Mouse (Mus musculus): ENCODE results near the gene Fhad1. TPM values are rescaled to one million over a fixed set of nuclear protein-coding genes. Genes with fewer than 3 reads are reported as not detected.
"Not testable (repeated sequence)": the region's sequence is repeated elsewhere in the genome, so short reads cannot be mapped to it uniquely, and the experiment has no call there.

Gene Fhad1
- total RNA-seq (2021), result 0.91 TPM in 1 of 2 replicates, not detected in the other
- long read RNA-seq, partial matches to known transcripts, result 0 of 1 reads
- long read RNA-seq, other reads (novel, unspliced or antisense), result 1 of 1 reads

GRCm38 (mm10) chr4:142014659-142015608 lies at the start of gene Fhad1:
Gene Fhad1 (minus strand): TSS chr4:142015082.
- DNase-seq, result peak; percentile 74

GRCm38 (mm10) chr4:142063057-142063534 lies 48.2 kb upstream of the Fhad1 start:
- DNase-seq, result no peak

DNA sequence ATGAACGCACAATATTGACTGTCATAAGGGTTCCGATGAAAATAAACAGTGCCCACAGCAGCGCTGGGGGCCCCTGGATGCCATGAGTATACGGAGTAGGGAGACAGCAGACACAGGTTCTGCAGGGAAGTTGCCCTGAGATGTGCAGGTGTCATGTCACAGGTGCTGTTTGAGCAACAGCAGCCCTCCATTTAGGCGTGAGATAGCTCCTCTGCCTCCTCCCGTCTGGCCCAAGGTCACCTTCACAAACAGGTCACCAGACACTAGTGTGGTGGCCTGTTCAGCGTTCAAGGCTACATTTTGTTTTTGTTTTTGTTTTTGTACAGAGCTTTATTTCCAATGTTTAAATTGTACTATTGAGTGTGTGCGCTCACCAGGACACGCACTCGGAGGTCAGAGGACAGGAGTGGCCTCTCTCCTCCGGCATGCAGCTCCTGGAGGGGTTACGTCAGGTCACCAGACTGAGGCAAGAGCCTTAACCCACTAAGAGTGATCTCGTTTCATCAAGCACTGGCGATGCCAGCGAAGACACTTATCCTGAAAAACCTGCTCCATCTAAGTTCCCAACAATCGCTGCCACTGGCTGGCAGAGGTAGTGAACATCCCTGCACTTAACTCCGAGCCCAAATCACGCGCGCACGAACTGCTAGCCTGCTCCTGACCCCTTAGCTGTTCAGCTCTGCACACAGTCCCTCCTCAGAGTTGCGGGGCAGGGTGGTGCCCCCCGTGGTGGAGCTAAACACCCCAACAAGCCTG lies 46.8 kb upstream of the Fhad1 start:
- no peak for DNase-seq

- peak; percentile 25 for DNase-seq
Measured at GRCm38 (mm10) chr4:142060455-142061378, 45.8 kb upstream of the Fhad1 start.

- DNase-seq, result no peak
Measured at GRCm38 (mm10) chr4:142059841-142060193, 44.9 kb upstream of the Fhad1 start.

GRCm38 (mm10) chr4:142059113-142059840 lies 44.4 kb upstream of the Fhad1 start:
- no peak for DNase-seq

GRCm38 (mm10) chr4:142057529-142058216 lies 42.8 kb upstream of the Fhad1 start:
- no peak for DNase-seq

GRCm38 (mm10) chr4:142055600-142055999 lies 40.7 kb upstream of the Fhad1 start:
- DNase-seq, result no peak

DNA sequence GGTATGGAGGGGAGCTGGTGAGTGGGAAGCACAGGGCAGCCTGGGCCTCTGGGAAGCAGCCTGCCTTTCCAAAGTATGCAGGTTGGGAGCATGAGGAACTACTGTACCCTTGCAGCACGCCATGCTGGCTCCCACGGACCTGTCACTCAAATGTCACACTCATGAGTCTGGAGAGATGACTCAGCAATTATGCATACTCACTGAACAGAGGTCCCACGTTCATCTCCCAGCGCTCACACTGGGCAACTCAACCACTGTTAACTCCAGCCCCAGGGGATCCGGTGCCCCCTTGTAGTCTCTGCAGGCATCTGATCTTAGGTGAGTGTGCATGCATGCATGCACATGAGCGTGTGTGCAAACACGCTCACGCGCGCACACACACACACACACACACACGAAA lies 39.7 kb upstream of the Fhad1 start:
- no peak for DNase-seq

- DNase-seq, result no peak
Measured at GRCm38 (mm10) chr4:142053661-142054448, 39.0 kb upstream of the Fhad1 start.

DNA sequence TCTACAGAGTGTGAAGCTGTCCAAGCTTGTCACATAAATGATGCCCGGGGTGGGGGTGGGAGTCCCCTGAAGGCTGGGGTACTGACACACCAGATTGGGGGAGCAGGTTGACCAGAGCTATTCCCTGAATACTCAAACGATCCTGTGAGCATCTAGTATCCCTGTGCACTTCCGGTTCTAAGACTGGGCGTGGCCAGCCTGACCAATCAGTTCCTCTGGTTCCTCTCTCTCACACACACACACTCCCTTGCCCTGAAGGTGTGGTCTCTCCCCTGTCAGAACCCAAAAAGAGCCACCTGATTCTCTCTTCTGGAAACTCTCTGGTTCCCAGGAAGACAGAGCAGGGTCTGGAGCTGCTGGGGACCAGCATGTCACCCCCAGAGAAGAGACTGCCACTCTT lies 38.4 kb upstream of the Fhad1 start:
- DNase-seq, result no peak

DNA sequence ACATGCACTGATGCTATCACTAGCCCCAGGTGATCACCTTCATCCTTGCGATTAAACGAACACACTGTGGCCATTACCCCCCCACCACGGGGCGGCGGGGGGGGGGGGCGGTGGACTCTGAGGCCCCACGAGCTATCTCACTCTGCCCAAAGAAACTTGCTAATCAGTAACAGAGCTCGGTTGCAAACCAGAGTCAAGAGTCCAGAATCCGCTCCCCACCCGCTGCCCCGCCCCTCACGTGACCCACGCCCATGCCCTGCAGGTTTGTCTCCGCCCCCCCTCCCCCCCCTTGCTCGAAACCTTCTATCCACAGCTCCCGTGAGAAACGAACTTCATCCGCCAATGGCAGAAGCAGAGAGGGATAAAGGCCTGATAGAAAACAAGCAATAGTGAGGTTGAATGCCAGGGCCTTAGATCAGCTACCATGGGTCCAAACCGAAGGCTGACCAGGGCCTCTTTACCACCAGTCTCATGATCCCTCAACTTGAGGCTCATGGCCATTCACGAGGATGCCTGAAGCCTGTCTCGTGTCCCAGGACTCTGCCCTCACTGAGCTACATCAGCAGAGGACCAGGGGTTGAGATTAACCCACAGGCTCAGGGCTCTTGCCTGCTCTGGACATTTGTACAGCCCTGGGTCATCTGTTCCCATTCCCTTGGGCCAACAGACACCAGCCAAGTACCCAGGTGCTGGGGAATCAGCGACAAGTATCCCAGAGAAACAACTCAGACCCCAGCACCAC lies 37.7 kb upstream of the Fhad1 start:
- DNase-seq, result no peak

DNA sequence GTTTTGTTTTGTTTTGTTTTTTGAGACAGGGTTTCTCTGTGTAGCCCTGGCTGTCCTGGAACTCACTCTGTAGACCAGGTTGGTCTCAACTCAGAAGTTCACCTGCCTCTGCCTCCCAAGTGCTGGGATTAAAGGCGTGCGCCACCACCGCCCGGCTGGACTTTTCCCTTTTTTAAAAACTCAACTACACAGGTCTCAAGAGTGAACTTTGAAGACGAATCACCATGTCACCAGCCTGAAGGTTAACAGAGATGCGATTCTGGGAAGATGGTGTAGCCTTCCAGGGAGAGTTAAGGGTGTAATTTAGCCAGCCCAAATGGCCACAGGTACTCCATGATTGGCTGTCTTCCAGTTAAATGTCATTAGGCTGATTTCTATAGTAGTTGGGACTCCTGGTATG lies 37.0 kb upstream of the Fhad1 start:
- not testable (repeated sequence) for DNase-seq

DNA sequence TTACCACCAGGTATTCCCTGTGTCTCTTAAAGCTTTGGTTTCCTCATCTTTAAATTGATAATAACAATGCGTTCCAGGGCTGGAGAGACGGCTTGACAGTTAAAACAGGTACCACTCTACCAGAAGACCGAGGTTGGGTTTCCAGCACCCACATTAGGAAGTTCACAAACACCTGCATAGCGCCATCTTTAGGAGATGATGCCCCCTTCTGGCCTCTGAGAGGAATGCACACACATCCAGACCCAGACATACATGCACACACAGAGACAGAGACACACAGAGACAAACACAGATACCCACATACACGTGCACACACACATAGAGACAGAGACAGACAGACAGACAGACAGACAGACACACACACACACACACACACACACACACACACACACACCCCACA lies 35.1 kb upstream of the Fhad1 start:
- no peak for DNase-seq

DNA sequence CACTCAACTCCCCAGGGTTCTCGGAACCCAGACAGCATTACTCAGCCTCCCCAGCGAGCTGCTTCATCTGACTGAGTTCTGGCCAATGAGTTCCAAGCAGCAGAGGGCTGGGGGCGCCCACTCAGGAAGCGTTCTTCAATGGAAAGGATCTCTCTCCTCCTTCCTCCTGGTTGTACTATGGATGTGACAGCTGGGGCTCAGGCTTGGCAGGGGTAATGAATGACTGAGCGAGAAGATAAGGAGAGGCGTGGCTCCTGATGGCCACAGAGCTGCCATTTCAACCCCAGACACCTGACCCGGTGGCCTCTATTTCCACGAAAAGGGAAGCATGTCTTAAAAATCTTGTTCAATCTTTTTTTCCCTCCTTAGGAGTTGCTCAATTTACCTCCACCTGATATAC lies 33.5 kb upstream of the Fhad1 start:
- DNase-seq, result no peak

DNA sequence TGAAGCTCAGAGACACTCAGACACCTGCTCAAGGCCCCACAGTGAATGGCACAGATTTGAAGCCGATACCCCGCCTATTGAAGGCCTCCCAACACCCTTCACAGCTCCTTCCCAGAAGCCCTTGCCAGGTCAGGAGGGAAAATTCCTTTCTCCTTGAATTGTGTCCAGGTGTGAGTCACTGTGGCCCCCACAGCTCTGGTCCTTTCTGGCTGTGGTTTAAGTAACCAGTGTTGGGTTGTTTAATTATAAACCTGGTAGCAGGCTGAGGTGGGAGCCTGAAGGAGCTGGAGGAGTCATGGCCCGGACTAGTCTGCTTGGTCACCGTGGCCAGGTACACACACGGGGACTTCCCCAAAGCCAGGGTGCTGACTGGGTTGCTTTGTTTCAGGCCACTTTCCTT lies 32.1 kb upstream of the Fhad1 start:
- DNase-seq, result no peak

GRCm38 (mm10) chr4:142046496-142046895 lies 31.6 kb upstream of the Fhad1 start:
- no peak for DNase-seq

DNA sequence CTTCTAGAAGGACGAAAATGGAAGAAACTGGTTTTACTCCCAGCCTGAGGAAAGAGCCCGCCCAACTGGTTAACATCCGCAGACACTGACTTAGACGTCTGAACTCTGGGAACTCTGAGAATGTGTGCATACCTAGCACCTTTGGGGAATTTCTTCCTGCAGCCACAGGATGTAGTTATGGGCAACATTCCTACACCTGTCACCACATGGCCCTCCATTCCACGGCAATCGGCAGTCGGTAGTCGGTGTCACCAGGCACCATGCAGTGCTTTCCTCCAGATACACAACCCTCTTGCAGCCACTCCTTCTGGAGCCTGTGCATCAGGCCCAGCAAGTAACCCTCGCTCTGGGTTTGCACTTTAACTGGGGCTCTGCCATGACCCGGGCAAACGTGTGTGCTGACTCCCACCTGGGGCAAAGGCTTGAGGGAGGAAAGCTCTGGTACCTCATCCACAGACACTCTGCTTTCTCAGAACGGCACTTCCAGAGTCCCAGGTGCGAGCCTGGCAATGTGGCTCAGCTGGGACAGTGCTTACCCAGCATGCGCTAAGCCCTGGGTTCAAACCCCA lies 30.8 kb upstream of the Fhad1 start:
- DNase-seq, result no peak

GRCm38 (mm10) chr4:142044452-142044851 lies 29.6 kb upstream of the Fhad1 start:
- DNase-seq, result no peak
